Mouse (Mus musculus): ENCODE data around the gene Metap1. TPM values are rescaled to one million over a fixed set of nuclear protein-coding genes. Genes with fewer than 3 reads are reported as not detected.

Metap1 gene
- total and polyA plus RNA-seq, 3 experiments, result 57.4 to 96.3 (median 71.0) TPM

GRCm38 (mm10) chr3:138454711-138455435 is 34.4 kb downstream of the Metap1 start:
- no peaks in the 10 kb centered on the region for H3K27me3 ChIP-seq (ENCODE audit: control insufficient read depth in 1 of 2, insufficient read depth in 2 of 2, low read length in 2 of 2)
- H3K9ac ChIP-seq (ENCODE audit: control insufficient read depth, low read depth, low read length, poor library complexity, severe bottlenecking), result no peak overlapping the region
- no peaks in the 10 kb centered on the region for H3K9me3 ChIP-seq (replicated peaks; ENCODE audit: insufficient read depth, low read length)
- H3K27ac ChIP-seq (ENCODE audit: control insufficient read depth, low read depth, low read length), result no peak overlapping the region
- H3K79me2 ChIP-seq (ENCODE audit: control insufficient read depth, insufficient read depth, low read length, poor library complexity), result no peaks in the 10 kb centered on the region
- H3K4me3 ChIP-seq (ENCODE audit: control insufficient read depth in 1 of 2, insufficient read depth in 1 of 2, low read depth in 2 of 2, low read length in 2 of 2), result no peak overlapping the region
- H3K36me3 ChIP-seq (ENCODE audit: control insufficient read depth in 1 of 2, insufficient read depth in 2 of 2, low read length in 2 of 2), result peaks cover 0 to 18% of the 10 kb centered on the region in 2 experiments; a peak in 2 of 4 replicates
- DNase-seq (ENCODE audit: low read depth, low spot score), result no peak
- H3K4me1 ChIP-seq (ENCODE audit: control insufficient read depth in 1 of 2, insufficient read depth in 2 of 2, low read length in 2 of 2), result no peaks in the 10 kb centered on the region
- TF ChIP-seq GABPA (IDR thresholded peaks at IDR 0.05; ENCODE audit: low read depth, low read length) (no peak), BHLHE40 (IDR thresholded peaks at IDR 0.05; ENCODE audit: borderline replicate concordance, low read depth, low read length) (no peak), NELFE (IDR thresholded peaks at IDR 0.05; ENCODE audit: low read depth, low read length) (no peak), ZMIZ1 (IDR thresholded peaks at IDR 0.05; ENCODE audit: low read depth, low read length) (no peak), UBTF (IDR thresholded peaks at IDR 0.05; ENCODE audit: borderline replicate concordance, insufficient read depth, low read depth, low read length) (no peak), ZC3H11A (IDR thresholded peaks at IDR 0.05; ENCODE audit: low read depth, low read length) (no peak), CHD1 (IDR thresholded peaks at IDR 0.05; ENCODE audit: low read depth, low read length) (no peak), ZKSCAN1 (IDR thresholded peaks at IDR 0.05; ENCODE audit: low read depth, low read length) (no peak), MAZ (IDR thresholded peaks at IDR 0.05; ENCODE audit: low read depth, low read length) (no peak), CHD2 (IDR thresholded peaks at IDR 0.05; ENCODE audit: low read length) (no peak), EP300 (IDR thresholded peaks at IDR 0.05; ENCODE audit: low read depth in 1 of 2, low read length in 2 of 2) (no peak), RCOR1 (IDR thresholded peaks at IDR 0.05; ENCODE audit: low read depth, low read length) (no peak), TAL1 (IDR thresholded peaks at IDR 0.05; ENCODE audit: low read length) (no peak), TBP (IDR thresholded peaks at IDR 0.05; ENCODE audit: low read depth, low read length) (no peak), SIN3A (IDR thresholded peaks at IDR 0.05; ENCODE audit: low read length) (no peak), MXI1 (IDR thresholded peaks at IDR 0.05; ENCODE audit: low read depth, low read length) (no peak), MAFK (IDR thresholded peaks at IDR 0.05; ENCODE audit: borderline replicate concordance, low read depth, low read length) (no peak)

- Histone ChIP-seq H3K4me1 (ENCODE audit: control insufficient read depth in 1 of 2, insufficient read depth in 2 of 2, low read length in 2 of 2) (no peaks in the 10 kb centered on the region), H3K4me3 (ENCODE audit: control insufficient read depth in 1 of 2, insufficient read depth in 1 of 2, low read depth in 2 of 2, low read length in 2 of 2) (no peak overlapping the region), H3K9me3 (replicated peaks; ENCODE audit: insufficient read depth, low read length) (no peaks in the 10 kb centered on the region), H3K79me2 (ENCODE audit: control insufficient read depth, insufficient read depth, low read length, poor library complexity) (no peaks in the 10 kb centered on the region), H3K27me3 (ENCODE audit: control insufficient read depth in 1 of 2, insufficient read depth in 2 of 2, low read length in 2 of 2) (no peaks in the 10 kb centered on the region), H3K9ac (ENCODE audit: control insufficient read depth, low read depth, low read length, poor library complexity, severe bottlenecking) (no peak overlapping the region), H3K27ac (ENCODE audit: control insufficient read depth, low read depth, low read length) (no peak overlapping the region), H3K36me3 (ENCODE audit: control insufficient read depth in 1 of 2, insufficient read depth in 2 of 2, low read length in 2 of 2) (peaks cover 0 to 16% of the 10 kb centered on the region in 2 experiments; a peak in 2 of 4 replicates)
- DNase-seq (ENCODE audit: low read depth, low spot score), result no peak
- TF ChIP-seq KAT2A (conservative IDR thresholded peaks at IDR 0.05; ENCODE audit: low read depth, low read length) (no peak), ETS1 (IDR thresholded peaks at IDR 0.05; ENCODE audit: low read depth, low read length) (no peak), POLR2A (IDR thresholded peaks at IDR 0.05; ENCODE audit: control insufficient read depth in 1 of 2, insufficient read depth in 1 of 2, low read depth in 1 of 2, low read length in 2 of 2, poor library complexity in 1 of 2) (no peak; a peak in 1 of 4 replicates), MAZ (IDR thresholded peaks at IDR 0.05; ENCODE audit: low read depth, low read length) (no peak), CTCF (IDR thresholded peaks at IDR 0.05 in 2 of 3, conservative IDR thresholded peaks at IDR 0.05 in 1 of 3; ENCODE audit: control insufficient read depth in 1 of 3, insufficient read depth in 1 of 3, low read depth in 2 of 3, low read length in 3 of 3, poor library complexity in 1 of 3, severe bottlenecking in 1 of 3) (no peak), MYB (IDR thresholded peaks at IDR 0.05; ENCODE audit: low read depth, low read length) (no peak), MAFK (IDR thresholded peaks at IDR 0.05; ENCODE audit: borderline replicate concordance, low read depth, low read length) (no peak)
These were observed 35.1 kb downstream of the Metap1 start for GRCm38 (mm10) chr3:138454234-138454633.

Measured in MEL (cell line).